Mouse (Mus musculus) kidney, adult 8-10 months (tissue): Measurements from ENCODE around the gene Smad3.

Experiments used
- DNase-seq, 2 experiments: peaks; one replicate each; pipeline ENCODE4 v3.0.0; 2022

Gene Smad3

GRCm38 (mm10) chr9:63718735-63719358, 38.9 kb downstream of the Smad3 start:
- no peak for DNase-seq

DNA sequence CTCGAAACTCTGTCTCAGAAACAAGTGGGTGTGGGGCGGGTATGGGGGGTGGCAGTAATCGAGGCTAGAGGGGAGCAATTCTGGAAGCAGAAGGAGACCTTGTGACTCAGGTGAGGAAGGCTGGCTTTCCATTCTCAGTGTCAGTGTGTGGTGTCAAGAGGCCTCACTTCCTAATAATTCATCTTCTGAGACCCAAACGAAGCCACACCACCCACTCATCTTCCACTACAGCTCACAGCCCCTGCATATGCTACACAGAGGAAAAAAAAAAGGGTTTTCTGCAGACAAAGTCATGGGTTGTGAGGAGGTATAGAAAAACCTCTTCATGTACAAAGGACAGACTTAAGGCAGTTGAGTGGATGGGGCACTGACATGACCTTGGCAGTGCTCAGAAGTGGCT, 39.6 kb downstream of the Smad3 start:
- no peak for DNase-seq

DNA sequence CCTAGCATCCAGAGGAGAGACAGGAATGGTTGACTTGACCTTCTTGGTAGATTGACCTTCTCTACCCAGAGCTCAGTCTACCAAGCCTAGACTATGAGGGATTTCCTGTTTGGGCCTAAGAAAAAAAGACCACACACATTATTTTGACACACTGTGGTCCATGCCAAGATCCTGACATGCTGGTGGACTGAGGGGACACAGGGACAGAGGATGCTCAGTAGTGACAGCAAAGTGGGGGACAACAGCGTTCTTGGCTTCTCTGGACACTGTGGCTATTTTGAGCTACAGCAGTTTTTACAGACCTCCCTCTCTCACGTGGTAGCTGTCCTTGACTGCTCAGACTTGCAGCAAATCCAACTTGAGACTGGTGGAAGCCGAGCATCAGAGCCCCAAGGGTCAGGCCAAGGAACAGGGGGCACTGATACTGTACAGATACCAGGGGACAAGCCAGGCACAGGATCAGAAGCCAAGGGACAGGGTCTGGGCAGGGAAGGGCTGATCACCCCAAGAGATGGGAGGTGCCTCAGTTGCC, 40.3 kb downstream of the Smad3 start:
- DNase-seq, result no peak

DNA sequence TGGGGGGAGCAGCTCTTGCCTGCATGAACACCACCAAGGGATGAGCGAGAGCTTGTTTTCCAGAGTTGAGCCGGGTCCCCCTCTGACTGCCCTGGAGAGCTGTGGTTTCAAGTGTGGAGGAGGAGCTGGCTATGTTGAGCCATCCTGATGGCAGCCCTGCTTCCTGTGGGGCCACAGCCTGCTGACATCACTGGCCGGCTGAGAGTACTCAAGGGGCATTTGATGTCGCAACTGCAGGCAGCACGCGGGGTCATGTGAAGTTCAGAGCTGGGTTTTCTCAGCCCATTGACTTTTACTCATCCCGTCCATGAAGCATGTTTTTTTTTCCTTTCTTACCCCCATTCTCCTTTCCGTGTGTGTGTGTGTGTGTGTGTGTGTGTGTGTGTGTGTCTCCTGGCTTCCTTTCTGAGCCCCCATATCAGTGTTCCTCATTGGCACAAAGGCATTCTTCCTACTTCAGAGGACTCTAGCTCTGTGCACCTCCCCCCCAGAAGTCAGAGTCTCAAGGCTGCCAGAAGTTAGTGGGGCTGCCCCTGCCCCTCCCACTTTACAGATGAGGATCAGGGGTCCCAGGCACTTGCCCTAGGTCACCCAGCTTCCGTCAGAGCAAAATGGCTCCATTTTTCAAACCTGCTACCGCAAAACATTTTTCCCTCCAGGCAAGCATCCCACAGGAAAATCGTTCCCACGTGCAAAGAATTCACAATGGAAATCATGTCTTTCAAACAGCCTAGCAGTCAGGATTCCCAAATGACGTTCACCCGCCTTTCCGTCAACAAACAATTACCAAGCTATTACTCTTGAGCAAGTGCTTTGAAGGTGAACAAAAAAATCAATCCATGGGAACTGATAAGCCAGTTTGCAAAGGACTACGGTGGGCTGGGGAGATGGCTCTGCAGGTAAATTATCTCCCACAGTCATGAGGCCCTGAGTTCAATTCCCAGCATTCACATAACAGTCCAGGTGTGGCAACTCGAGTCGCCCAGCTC, 41.4 kb downstream of the Smad3 start:
- DNase-seq, result peak; percentile 71 to 75

- DNase-seq, result no peak
Measured at GRCm38 (mm10) chr9:63714572-63714971, 43.2 kb downstream of the Smad3 start.

DNA sequence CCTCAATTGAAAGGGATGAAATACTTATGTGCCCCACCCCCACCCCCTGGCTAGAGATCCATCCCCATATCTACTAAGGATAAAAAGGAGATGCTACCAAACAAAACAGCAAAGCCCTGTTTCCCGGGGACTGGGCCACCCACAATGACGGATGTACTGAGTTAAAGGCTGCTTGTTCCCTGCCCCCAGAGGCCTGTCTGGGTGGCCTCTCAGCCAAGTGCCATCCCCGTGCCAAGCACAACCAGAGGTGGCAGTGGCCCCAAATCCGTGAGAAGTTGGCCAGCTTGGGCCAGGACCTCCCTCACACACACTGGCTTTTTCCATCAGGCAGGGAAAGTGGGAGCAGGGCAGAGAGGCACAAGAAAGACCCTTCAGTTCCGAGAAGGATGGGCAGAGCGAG, 45.0 kb downstream of the Smad3 start:
- no peak for DNase-seq

DNA sequence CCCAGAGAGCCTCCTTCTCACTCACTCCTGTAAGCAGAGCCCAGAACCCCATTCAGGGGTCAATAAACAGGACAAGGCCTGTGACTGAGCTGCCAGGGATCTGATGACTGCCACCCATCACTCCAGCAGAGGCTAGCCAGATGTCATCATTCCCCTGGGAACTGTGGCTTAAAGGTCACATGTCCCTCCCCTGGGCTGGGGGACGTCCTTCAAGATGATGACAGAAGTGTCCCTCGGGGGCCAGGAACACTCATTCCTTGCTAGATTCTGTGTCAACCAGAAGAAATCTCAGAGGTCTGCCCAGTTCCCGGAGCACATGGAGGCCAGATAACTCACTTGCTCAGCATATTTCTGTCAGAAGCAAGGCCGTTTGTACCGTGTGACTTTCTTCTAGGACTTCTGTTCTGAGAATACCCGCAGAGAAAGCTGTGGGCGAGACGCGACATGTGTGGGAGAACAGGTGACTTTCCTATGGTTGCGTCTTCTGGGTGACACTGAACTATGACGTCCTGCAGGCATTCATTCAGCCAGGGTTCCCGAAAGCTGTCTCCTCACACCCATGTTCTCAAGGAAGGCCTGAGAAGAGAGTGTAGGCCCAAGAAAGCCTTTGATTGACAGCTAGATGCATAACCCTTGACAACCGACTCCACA, 46.1 kb downstream of the Smad3 start:
- peak in 1 of 2 experiments; percentile 41 for DNase-seq

- no peak for DNase-seq
Measured at GRCm38 (mm10) chr9:63709857-63710256, 47.9 kb downstream of the Smad3 start.

DNA sequence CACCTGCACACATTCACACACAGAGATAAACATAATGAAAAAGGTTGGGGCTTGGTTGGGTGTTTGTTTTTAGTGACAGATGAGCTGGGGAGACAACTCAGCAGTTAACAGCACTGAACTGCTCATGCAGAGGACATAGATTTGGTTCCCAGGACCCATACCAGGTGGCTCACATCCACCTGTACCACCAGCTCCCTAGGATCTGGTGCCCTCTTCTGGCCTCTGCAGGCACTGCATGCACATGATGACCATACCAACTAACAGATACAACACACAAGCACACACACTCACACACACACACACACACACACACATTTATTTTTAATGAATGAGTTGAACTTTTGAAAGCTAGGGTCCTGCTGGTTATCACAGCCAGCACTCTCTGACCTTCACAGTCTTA, 48.5 kb downstream of the Smad3 start:
- DNase-seq, result no peak

GRCm38 (mm10) chr9:63707816-63708588, 49.8 kb downstream of the Smad3 start:
- DNase-seq, result no peak

GRCm38 (mm10) chr9:63706152-63706733, 51.6 kb downstream of the Smad3 start:
- DNase-seq, result peak; percentile 67 to 69

DNA sequence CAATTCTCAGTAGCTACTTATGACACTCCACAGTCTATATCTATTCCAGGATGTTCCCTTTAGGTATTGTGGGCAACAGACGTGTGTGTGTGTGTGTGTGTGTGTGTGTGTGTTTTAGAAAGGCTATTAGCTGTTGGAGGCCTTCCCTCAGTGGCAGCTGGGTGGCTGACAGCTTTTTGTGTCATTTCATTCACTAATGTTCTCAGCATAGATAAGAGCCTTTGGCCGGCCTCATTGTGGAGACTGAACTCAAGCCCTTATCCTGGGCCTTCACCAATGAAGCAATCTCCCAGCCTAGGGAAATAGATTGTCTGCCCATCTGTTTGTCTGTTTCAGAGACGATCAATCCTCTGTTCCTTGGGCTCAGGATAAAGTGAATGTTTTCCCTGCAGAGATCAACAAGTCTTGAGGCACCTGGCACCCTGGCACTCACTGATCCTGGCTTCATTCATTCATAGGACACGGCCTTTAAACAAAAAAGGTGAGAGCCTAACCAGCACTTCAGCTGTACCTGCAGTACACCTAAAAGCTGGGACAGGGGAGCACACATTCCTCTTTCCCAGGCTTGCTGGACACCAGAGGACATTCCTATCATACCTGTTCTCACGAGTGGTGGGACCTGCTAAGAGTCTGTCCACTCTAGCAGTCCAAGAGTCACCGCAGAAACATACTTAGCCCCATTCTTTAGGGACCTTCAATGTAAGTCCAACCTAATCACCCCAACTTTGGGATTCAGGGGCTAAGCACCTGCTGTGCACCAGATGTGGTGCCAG, 52.6 kb downstream of the Smad3 start:
- no peak for DNase-seq

GRCm38 (mm10) chr9:63704131-63704530, 53.7 kb downstream of the Smad3 start:
- peak in 1 of 2 experiments; percentile 45 for DNase-seq

- peak in 1 of 2 experiments; percentile 54 for DNase-seq
Measured at GRCm38 (mm10) chr9:63703236-63703785, 54.5 kb downstream of the Smad3 start.

DNA sequence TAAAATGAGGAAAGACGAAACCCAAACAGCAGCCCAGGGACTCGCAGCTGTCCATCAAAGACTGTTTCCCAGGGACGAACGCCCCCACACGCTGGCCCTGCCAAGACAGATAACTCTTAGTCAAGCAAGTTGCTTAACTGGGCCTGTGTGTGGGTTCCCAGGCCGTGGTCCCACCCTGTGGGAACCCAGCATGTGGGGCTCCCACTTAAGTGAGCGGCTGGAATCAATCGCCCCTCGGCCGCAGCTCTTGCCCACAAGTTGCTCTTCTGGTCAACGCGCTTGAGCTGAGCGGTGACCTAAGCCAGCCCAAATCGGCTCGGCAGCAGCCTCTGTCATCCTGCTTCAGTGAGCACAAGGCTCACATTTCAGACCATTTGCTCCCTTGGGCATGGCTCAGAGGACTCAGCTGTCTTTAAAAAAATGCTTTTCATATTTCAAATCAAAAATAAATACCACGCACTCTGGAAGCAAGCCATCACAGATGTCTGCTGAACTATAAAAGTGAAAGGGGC, 55.2 kb downstream of the Smad3 start:
- DNase-seq, result no peak

DNA sequence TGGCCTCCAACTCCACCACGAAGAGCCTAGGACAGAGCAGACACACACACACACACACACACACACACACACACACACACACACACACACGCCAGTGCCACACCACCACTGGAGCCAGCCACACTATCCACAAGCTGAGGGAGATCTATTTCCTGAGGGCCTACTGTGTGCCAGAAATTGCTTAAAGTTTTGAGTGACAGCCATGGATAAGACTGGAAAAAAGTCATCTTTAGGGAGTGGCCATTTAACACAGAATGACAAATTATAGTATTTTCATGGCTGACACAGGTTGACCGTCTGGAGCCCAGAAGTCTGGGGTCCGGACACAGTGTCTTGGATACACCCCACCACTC, 55.9 kb downstream of the Smad3 start:
- DNase-seq, result no peak

GRCm38 (mm10) chr9:63701258-63701956, 56.4 kb downstream of the Smad3 start:
- no peak for DNase-seq

- peak; percentile 60 to 62 for DNase-seq
Measured at GRCm38 (mm10) chr9:63699145-63699544, 58.6 kb downstream of the Smad3 start.

DNA sequence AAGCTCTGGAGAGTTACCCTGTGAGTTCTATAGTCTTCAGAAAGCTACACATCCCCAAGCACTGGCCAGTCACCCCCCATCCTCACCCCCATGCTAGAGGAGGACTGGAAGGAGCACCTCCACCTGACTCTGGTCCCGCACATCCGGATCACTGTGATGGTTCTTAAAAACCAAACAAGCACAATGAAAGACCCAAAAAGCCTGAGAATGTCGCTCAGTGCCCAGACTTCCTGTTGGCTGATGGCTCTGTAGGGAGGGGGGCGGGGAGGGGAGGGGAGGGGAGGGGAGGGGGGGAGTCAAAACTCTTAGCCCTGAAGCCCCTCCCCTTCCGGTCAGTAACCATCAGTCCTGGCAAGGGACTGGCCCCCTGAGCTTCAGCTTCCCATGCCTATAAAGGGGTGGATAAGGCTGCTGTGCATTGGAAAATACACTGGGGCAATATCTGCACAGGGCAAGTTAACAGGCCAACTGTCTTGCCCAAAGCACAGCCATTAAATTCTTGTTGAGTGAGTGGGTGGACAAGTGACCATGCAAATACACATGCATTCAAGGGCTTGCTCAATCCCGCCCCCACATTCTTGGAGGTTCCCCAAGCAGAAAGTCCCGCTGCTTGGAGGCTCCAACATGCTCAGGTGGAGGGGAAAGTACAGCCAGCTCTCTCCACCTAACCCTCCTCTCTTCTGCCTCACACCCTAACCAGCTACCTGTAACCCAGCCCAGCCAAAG, 59.3 kb downstream of the Smad3 start:
- DNase-seq, result peak; percentile 68 to 83
